Mouse (Mus musculus) heart, postnatal 0 days (tissue): ENCODE measurements around the gene Gli2. TPM values are rescaled to one million over a fixed set of nuclear protein-coding genes. Genes with fewer than 3 reads are reported as not detected.
A peak's percentile ranks its signal among the peaks of the same experiment; 100 is the strongest.

Experiments used
- ATAC-seq: fragments of 200-750 bp; cut with Nextera tagmentation; 2 replicates; pipeline ENCODE4 v1.8.0; 2017; ENCODE audit warnings: low read depth, moderate number of reproducible peaks, moderate library complexity; ENCODE audit not compliant: insufficient read depth
- DNase-seq: peaks from one replicate; pipeline ENCODE4 v3.0.0-alpha.2; 2016; ENCODE audit warnings: low spot score
- H3K27ac ChIP-seq: fragments of 300-500 bp; sonication (generic); 2 replicates; pipeline ENCODE4 v1.5.1; 2014; ENCODE audit warnings: low read depth, mild to moderate bottlenecking
- H3K27me3 ChIP-seq: fragments of 300-500 bp; sonication (generic); 2 replicates; pipeline ENCODE4 v1.6.1; 2014; ENCODE audit warnings: low read length, mixed read lengths; ENCODE audit not compliant: control insufficient read depth, insufficient read depth
- H3K36me3 ChIP-seq: fragments of 300-500 bp; sonication (generic); replicated peaks from 2 replicates; pipeline ENCODE4 v1.6.1; 2014; ENCODE audit warnings: low read length, mixed read lengths; ENCODE audit not compliant: control insufficient read depth, insufficient read depth
- H3K4me1 ChIP-seq: fragments of 300-500 bp; sonication (generic); 2 replicates; pipeline ENCODE4 v1.6.1; 2014; ENCODE audit warnings: antibody characterized with exemption; ENCODE audit not compliant: control insufficient read depth, insufficient read depth
- H3K4me2 ChIP-seq: fragments of 300-500 bp; sonication (generic); 2 replicates; pipeline ENCODE4 v1.6.1; 2014; ENCODE audit warnings: low read depth, mild to moderate bottlenecking, low read length, moderate library complexity
- H3K4me3 ChIP-seq: fragments of 300-500 bp; sonication (generic); 2 replicates; pipeline ENCODE4 v1.5.1; 2014; ENCODE audit warnings: low read depth, low read length
- H3K9ac ChIP-seq: fragments of 300-500 bp; sonication (generic); replicated peaks from 2 replicates; pipeline ENCODE4 v1.6.1; 2014; ENCODE audit warnings: low read depth, low read length, mixed read lengths
- H3K9me3 ChIP-seq: fragments of 300-500 bp; sonication (generic); replicated peaks from 2 replicates; pipeline ENCODE4 v1.6.1; 2016; ENCODE audit warnings: low read length; ENCODE audit not compliant: control insufficient read depth
- CTCF ChIP-seq: IDR thresholded peaks from 2 replicates; pipeline ENCODE4 v1.5.1; 2016; ENCODE audit warnings: antibody characterized with exemption, control low read depth, low read depth
- EP300 ChIP-seq: IDR thresholded peaks from 2 replicates; pipeline ENCODE4 v1.6.1; 2016; ENCODE audit warnings: antibody characterized with exemption, low read depth
- WGBS: fragments of 180-500 bp; shearing (Covaris S2); extraction: QIAGEN DNeasy Blood & Tissue Kit; methylation state at CpG from one replicate; pipeline ENCODE4 v1.1.7; 2014; 5-methylcytosine and 5-hydroxymethylcytosine counted together
- polyA plus RNA-seq: library from polyadenylated mRNA; unstranded; fragments of >200 nt; fragmentation: Nextera tagmentation; extraction: Ambion mirVana; gene quantifications from 2 replicates; pipeline ENCODE4 v1.2.1, GENCODE M21; 2015
- total RNA-seq: library from RNA; depleted of rRNA; stranded (reverse); fragments of >200 nt; gene quantifications from 2 replicates; pipeline ENCODE4 v1.2.3, GENCODE M21; 2014; ENCODE audit warnings: low replicate concordance

Gli2 gene
- total and polyA plus RNA-seq, 2 experiments from 2014 or later = 0.93 to 14.7 TPM

DNA sequence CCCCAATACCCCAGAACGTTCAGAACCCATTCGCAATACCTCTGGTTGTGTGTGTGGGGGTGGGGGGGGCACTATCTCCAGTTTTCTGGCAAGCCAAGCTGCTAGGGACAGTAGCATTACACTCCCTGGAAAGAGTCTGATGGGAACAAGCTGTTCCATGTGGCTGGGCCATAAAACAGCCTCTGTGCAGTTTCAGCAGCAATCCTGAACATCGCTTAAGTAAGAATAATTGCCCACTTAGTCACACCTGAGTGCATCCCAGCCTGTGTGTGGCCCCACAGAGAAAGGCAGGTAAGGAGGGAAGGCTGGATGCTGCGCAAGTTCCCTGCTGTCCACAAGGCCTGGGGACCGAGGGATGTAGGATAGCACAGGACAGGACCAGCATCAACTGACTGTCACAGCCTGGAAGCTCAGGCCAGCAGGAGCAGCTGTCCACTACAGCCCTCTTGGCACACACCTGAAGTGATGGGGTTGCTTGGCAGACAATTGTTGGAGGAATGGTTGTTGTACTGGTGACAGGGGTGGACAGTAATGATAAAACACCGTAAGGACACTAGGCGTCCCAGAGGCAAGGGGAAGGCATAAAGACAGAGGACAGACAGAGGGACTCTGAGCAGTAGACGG is 58.8 kb downstream of the Gli2 start:
- H3K9me3 ChIP-seq = no peaks in the 10 kb centered on the region
- no peaks in the 10 kb centered on the region for H3K36me3 ChIP-seq
- DNase-seq (no peak), ATAC-seq (no peak)
- no peak overlapping the region for H3K4me2 ChIP-seq
- no peak overlapping the region for H3K27ac ChIP-seq
- WGBS = 76% methylated on average over 8 of the region's 8 CpGs
- H3K4me1 ChIP-seq = no peaks in the 10 kb centered on the region
- no peaks in the 10 kb centered on the region for H3K27me3 ChIP-seq
- H3K4me3 ChIP-seq = no peak overlapping the region
- TF ChIP-seq CTCF (no peak), EP300 (no peak)
- H3K9ac ChIP-seq = no peak overlapping the region

DNA sequence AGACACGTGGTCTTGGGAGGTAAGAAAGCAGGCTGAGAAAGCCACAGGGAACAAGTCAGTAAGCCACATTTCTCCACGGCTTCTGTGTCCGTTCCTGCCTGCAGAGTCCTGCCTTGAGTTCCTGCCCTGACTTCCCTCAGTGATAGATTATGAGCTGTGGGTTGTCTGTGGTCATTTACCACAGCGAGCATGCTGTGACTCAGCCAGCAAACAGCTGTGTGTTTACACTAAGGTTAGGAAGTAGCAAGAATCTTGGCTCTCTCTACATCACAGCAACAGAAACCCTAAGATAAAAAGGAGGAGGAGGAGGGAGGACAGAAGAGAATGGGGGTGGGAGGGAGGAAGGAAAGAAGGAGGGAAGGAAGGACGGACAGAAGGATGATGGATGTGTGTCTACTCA is 59.6 kb downstream of the Gli2 start:
- H3K4me1 ChIP-seq = no peaks in the 10 kb centered on the region
- DNase-seq (no peak), ATAC-seq (no peak)
- H3K9me3 ChIP-seq = no peaks in the 10 kb centered on the region
- no peak overlapping the region for H3K9ac ChIP-seq
- no peak overlapping the region for H3K4me2 ChIP-seq
- no peaks in the 10 kb centered on the region for H3K36me3 ChIP-seq
- no peak overlapping the region for H3K27ac ChIP-seq
- TF ChIP-seq CTCF (no peak), EP300 (no peak)
- 51% methylated on average over 5 of the region's 5 CpGs for WGBS
- no peaks in the 10 kb centered on the region for H3K27me3 ChIP-seq
- no peak overlapping the region for H3K4me3 ChIP-seq

DNA sequence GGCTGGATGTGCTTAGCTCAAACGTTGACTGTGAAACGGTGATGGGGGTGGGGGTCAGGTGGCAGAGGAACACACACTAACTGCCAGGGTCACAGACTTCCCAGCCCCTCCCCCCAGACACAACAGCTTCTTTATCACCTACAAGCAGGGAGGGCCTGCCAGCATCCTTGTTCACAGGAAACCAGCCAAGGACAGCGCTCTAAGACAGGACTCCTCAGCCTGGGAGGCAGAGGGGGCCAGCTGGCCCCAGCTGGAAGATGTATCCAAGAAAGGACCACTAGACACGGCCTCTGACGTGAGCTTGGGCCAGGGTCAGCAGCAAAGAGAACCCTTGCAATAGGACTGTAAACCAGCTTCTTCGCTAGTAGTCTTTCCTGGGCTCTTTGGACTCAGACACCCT is 65.1 kb downstream of the Gli2 start:
- H3K36me3 ChIP-seq = no peaks in the 10 kb centered on the region
- TF ChIP-seq EP300 (no peak), CTCF (no peak)
- no peak overlapping the region for H3K9ac ChIP-seq
- H3K27me3 ChIP-seq = no peaks in the 10 kb centered on the region
- H3K4me1 ChIP-seq = peaks cover 5% of the 10 kb centered on the region; the same call in 1 of the 2 replicates
- ATAC-seq = no peak
- no peak for DNase-seq
- WGBS = 55% methylated on average over 6 of the region's 6 CpGs
- no peak overlapping the region for H3K4me2 ChIP-seq
- H3K4me3 ChIP-seq = no peak overlapping the region
- H3K27ac ChIP-seq = no peak overlapping the region
- no peaks in the 10 kb centered on the region for H3K9me3 ChIP-seq

DNA sequence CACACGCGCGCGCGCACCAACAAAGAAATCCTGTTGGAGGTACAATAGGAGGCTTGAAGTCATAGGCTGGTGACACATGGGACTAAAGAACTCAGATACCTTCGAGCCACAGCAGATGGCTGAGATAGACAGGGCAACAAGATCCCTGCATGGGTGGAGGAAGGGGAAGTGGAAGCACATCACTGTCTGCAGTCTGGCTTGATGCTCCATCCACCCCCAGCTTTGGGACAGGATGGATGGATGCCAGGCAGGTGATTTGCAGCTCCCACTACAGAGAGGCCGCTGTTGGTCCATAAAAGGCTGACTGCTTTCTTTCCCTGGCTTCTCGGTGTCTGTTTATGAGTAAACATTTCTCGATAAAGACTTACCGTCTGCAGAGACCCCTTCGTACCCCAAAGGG is 65.9 kb downstream of the Gli2 start:
- no peaks in the 10 kb centered on the region for H3K27me3 ChIP-seq
- no peak overlapping the region for H3K4me3 ChIP-seq
- no peaks in the 10 kb centered on the region for H3K9me3 ChIP-seq
- DNase-seq (no peak), ATAC-seq (no peak)
- no peak overlapping the region for H3K9ac ChIP-seq
- no peaks in the 10 kb centered on the region for H3K36me3 ChIP-seq
- no peak overlapping the region for H3K4me2 ChIP-seq
- peaks cover 8% of the 10 kb centered on the region; the same call in 1 of the 2 replicates for H3K4me1 ChIP-seq
- WGBS = 85% methylated on average over 11 of the region's 11 CpGs
- TF ChIP-seq CTCF = no peak
- TF ChIP-seq EP300 = no peak
- no peak overlapping the region for H3K27ac ChIP-seq

DNA sequence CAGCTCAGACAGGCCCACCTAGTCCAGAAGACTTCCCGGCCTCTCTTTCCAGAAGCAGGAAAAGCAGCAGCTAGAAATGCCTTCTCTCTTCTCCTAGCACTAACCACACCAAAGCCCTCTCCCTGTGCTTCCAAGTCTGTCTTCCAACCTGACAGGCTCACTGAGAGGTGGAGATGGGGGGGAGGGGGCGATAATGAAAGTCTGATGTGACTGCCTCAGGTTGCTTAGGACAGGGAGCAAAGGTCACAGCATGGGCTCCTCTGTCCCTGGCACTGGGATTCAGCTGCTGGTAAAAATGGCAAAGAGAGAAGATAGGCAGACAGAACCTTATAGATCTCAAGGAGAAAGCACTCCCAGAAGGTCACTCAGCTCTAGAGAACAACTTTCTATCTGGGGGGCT is 70.0 kb downstream of the Gli2 start:
- no peaks in the 10 kb centered on the region for H3K9me3 ChIP-seq
- H3K4me2 ChIP-seq = no peak overlapping the region
- no peak overlapping the region for H3K4me3 ChIP-seq
- no peaks in the 10 kb centered on the region for H3K27me3 ChIP-seq
- H3K4me1 ChIP-seq = peaks cover 31% of the 10 kb centered on the region
- H3K9ac ChIP-seq = no peak overlapping the region
- H3K36me3 ChIP-seq = no peaks in the 10 kb centered on the region
- H3K27ac ChIP-seq = peak overlapping the region; percentile 61
- DNase-seq = no peak
- ATAC-seq = no peak
- TF ChIP-seq CTCF = no peak
- TF ChIP-seq EP300 = no peak
- WGBS = 58% methylated on average over 2 of the region's 2 CpGs

DNA sequence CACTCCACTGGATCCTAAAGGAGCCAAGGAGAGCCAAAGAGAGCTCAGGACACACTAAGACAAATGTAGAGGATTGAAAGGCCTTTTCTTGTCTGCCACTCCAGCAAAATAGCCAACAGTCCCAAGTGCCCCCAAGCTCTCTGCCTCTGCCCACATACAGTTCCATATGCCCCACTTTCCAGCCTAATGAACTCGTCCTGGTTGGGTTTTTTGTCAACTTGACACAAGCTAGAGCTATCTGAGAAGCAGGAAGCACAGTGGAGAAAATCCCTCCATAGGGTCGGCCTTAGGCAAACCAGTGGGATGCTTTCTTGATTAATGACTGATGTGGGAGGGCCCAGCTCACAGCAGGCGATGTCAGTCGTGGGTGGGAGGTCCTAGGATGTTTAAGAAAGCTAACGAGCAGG is 70.6 kb downstream of the Gli2 start:
- WGBS = 31% methylated on average over 5 of the region's 5 CpGs
- Histone ChIP-seq H3K27me3 (no peaks in the 10 kb centered on the region), H3K9me3 (no peaks in the 10 kb centered on the region), H3K4me2 (no peak overlapping the region), H3K4me1 (peaks cover 31% of the 10 kb centered on the region), H3K27ac (peak overlapping the region; percentile 61), H3K4me3 (no peak overlapping the region), H3K36me3 (no peaks in the 10 kb centered on the region), H3K9ac (no peak overlapping the region)
- TF ChIP-seq CTCF (no peak), EP300 (no peak)
- DNase-seq (no peak), ATAC-seq (no peak)
